Comparison of ENCODE assay signal across 8 mouse cellular contexts in genomic region chr4:116627359-116627716, GRCm38 (mm10). TPM values are rescaled to one million over a fixed set of nuclear protein-coding genes. Genes with fewer than 3 reads are reported as not detected.
DNase-seq lines count a peak whose midpoint lies in the region; ATAC-seq and TF ChIP-seq lines count a peak whose summit lies in the region.

No protein-coding gene starts in this region.

- intact Hi-C loops in heart, postnatal 25 days (cut with DNase I), result no loop called here

- peaks cover 34% of the 10 kb centered on the region for H3K79me2 ChIP-seq in MEL (ENCODE audit: control insufficient read depth, insufficient read depth, low read length, poor library complexity)

- peak; percentile 94 for DNase-seq in MEL (ENCODE audit: low read depth, low spot score)
- peak; percentile 89 to 90 for DNase-seq in cerebellum, adult 18-20 months
- DNase-seq in heart, postnatal 25 days (ENCODE audit: low spot score), result peak; percentile 84
- peak; percentile 92 for DNase-seq in layer of hippocampus, adult 11-12 months (ENCODE audit: low spot score)
- DNase-seq in liver, postnatal 0 days, result peak; percentile 93
- DNase-seq in testis, postnatal 14 days (ENCODE audit: low spot score), result peak; percentile 93

- no peaks in the 10 kb centered on the region for H3K9me3 ChIP-seq in MEL (replicated peaks; ENCODE audit: insufficient read depth, low read length)
- H3K9me3 ChIP-seq in forebrain, embryonic 16.5 days (ENCODE audit: control insufficient read depth, low read length), result no peaks in the 10 kb centered on the region
- H3K9me3 ChIP-seq in liver, postnatal 0 days (ENCODE audit: low read length), result no peaks in the 10 kb centered on the region
- H3K9me3 ChIP-seq in neural tube, embryonic 13.5 days, result no peaks in the 10 kb centered on the region

- WGBS in forebrain, embryonic 16.5 days, result under 1% methylated on average over 13 of the region's 13 CpGs
- under 1% methylated on average over 13 of the region's 13 CpGs for WGBS in liver, postnatal 0 days (ENCODE audit: insufficient replicate concordance)
- under 1% methylated on average over 13 of the region's 13 CpGs for WGBS in neural tube, embryonic 13.5 days

- peaks cover 7 to 16% of the 10 kb centered on the region in 2 experiments for H3K36me3 ChIP-seq in MEL (ENCODE audit: control insufficient read depth in 1 of 2, insufficient read depth in 2 of 2, low read length in 2 of 2)
- no peaks in the 10 kb centered on the region for H3K36me3 ChIP-seq in forebrain, embryonic 16.5 days (ENCODE audit: control insufficient read depth, insufficient read depth)
- H3K36me3 ChIP-seq in liver, postnatal 0 days (replicated peaks; ENCODE audit: insufficient read depth, low read length), result 0 out of 2 replicates have a peak, but pooled peaks cover 5% of the 10 kb centered on the region
- peaks cover 12% of the 10 kb centered on the region for H3K36me3 ChIP-seq in neural tube, embryonic 13.5 days

- peak overlapping the region; percentile 56 for H3K4me2 ChIP-seq in forebrain, embryonic 16.5 days (ENCODE audit: low read length)
- H3K4me2 ChIP-seq in liver, postnatal 0 days (ENCODE audit: low read depth, low read length), result peak overlapping the region; percentile 97
- peak overlapping the region; percentile 78 for H3K4me2 ChIP-seq in neural tube, embryonic 13.5 days

- peak overlapping the region; percentile 77 to 98 for H3K4me3 ChIP-seq in MEL (ENCODE audit: control insufficient read depth in 1 of 2, insufficient read depth in 1 of 2, low read depth in 2 of 2, low read length in 2 of 2)
- peak overlapping the region; percentile 92 for H3K4me3 ChIP-seq in forebrain, embryonic 16.5 days (replicated peaks; ENCODE audit: low read length)
- peak overlapping the region; percentile 98 for H3K4me3 ChIP-seq in liver, postnatal 0 days (ENCODE audit: low read depth, low read length)
- H3K4me3 ChIP-seq in neural tube, embryonic 13.5 days, result peak overlapping the region; percentile 94

- TF ChIP-seq RAD21 in MEL (IDR thresholded peaks at IDR 0.05; ENCODE audit: low read depth, low read length), result no peak

- peaks cover 2 to 4% of the 10 kb centered on the region in 2 experiments; a peak in 1 of 4 replicates for H3K4me1 ChIP-seq in MEL (ENCODE audit: control insufficient read depth in 1 of 2, insufficient read depth in 2 of 2, low read length in 2 of 2)
- H3K4me1 ChIP-seq in forebrain, embryonic 16.5 days (replicated peaks; ENCODE audit: control insufficient read depth, insufficient read depth, low read length), result peaks cover 16% of the 10 kb centered on the region
- peaks cover 16% of the 10 kb centered on the region for H3K4me1 ChIP-seq in liver, postnatal 0 days (ENCODE audit: insufficient read depth)
- H3K4me1 ChIP-seq in neural tube, embryonic 13.5 days (replicated peaks), result peaks cover 26% of the 10 kb centered on the region

- peak overlapping the region; percentile 84 for H3K27ac ChIP-seq in MEL (ENCODE audit: control insufficient read depth, low read depth, low read length)
- H3K27ac ChIP-seq in forebrain, embryonic 16.5 days (ENCODE audit: low read length), result peak overlapping the region; percentile 96
- H3K27ac ChIP-seq in liver, postnatal 0 days (ENCODE audit: low read depth), result peak overlapping the region; percentile 94
- H3K27ac ChIP-seq in neural tube, embryonic 13.5 days (replicated peaks), result peak overlapping the region; percentile 96

- H3K9ac ChIP-seq in MEL (ENCODE audit: control insufficient read depth, low read depth, low read length, poor library complexity, severe bottlenecking), result peak overlapping the region; percentile 95
- H3K9ac ChIP-seq in forebrain, embryonic 16.5 days (replicated peaks; ENCODE audit: low read depth, low read length), result peak overlapping the region; percentile 76
- H3K9ac ChIP-seq in liver, postnatal 0 days (replicated peaks), result peak overlapping the region; percentile 96
- peak overlapping the region; percentile 89 for H3K9ac ChIP-seq in neural tube, embryonic 13.5 days

- no peak for TF ChIP-seq CTCF in MEL (IDR thresholded peaks at IDR 0.05 in 2 of 3, conservative IDR thresholded peaks at IDR 0.05 in 1 of 3; ENCODE audit: control insufficient read depth in 1 of 3, insufficient read depth in 1 of 3, low read depth in 2 of 3, low read length in 3 of 3, poor library complexity in 1 of 3, severe bottlenecking in 1 of 3)
- TF ChIP-seq CTCF in liver, postnatal 0 days (IDR thresholded peaks at IDR 0.05; ENCODE audit: low read depth), result 0 out of 2 replicates have a peak, but pooled peaks have one; percentile 0

- peak; percentile 99 for TF ChIP-seq POLR2A in MEL (IDR thresholded peaks at IDR 0.05; ENCODE audit: control insufficient read depth in 1 of 2, insufficient read depth in 1 of 2, low read depth in 1 of 2, low read length in 2 of 2, poor library complexity in 1 of 2)

- peak; percentile 93 for ATAC-seq in forebrain, embryonic 16.5 days
- ATAC-seq in liver, postnatal 0 days, result peak; percentile 89
- ATAC-seq in neural tube, embryonic 13.5 days (ENCODE audit: low read depth), result peak; percentile 95

- no peak for TF ChIP-seq EP300 in MEL (IDR thresholded peaks at IDR 0.05; ENCODE audit: low read depth in 1 of 2, low read length in 2 of 2)
- TF ChIP-seq EP300 in liver, postnatal 0 days (IDR thresholded peaks at IDR 0.05; ENCODE audit: low read depth), result 0 out of 2 replicates have a peak, but pooled peaks have one; percentile 25

- no peaks in the 10 kb centered on the region for H3K27me3 ChIP-seq in MEL (ENCODE audit: control insufficient read depth in 1 of 2, insufficient read depth in 2 of 2, low read length in 2 of 2)
- H3K27me3 ChIP-seq in forebrain, embryonic 16.5 days (replicated peaks; ENCODE audit: control insufficient read depth, insufficient read depth, low read length), result no peaks in the 10 kb centered on the region
- no peaks in the 10 kb centered on the region for H3K27me3 ChIP-seq in liver, postnatal 0 days (ENCODE audit: insufficient read depth, low read length)
- no peaks in the 10 kb centered on the region for H3K27me3 ChIP-seq in neural tube, embryonic 13.5 days

TF ChIP-seq in MEL, 35 proteins besides CTCF, POLR2A, EP300 and RAD21 (continues in another document):
- TF ChIP-seq NELFE (IDR thresholded peaks at IDR 0.05; ENCODE audit: low read depth, low read length), result peak; percentile 100
- TF ChIP-seq POLR2AphosphoS2 (IDR thresholded peaks at IDR 0.05; ENCODE audit: low read length), result peak; percentile 95
- TF ChIP-seq CHD1 (IDR thresholded peaks at IDR 0.05; ENCODE audit: low read depth, low read length), result no peak
- peak; percentile 98 for TF ChIP-seq ZMIZ1 (IDR thresholded peaks at IDR 0.05; ENCODE audit: low read depth, low read length)
- no peak for TF ChIP-seq JUND (IDR thresholded peaks at IDR 0.05; ENCODE audit: low read depth, low read length)
- no peak for TF ChIP-seq GABPA (IDR thresholded peaks at IDR 0.05; ENCODE audit: low read depth, low read length)
- TF ChIP-seq ZKSCAN1 (IDR thresholded peaks at IDR 0.05; ENCODE audit: low read depth, low read length), result no peak
- no peak for TF ChIP-seq TAL1 (IDR thresholded peaks at IDR 0.05; ENCODE audit: low read length)
- TF ChIP-seq MEF2A (IDR thresholded peaks at IDR 0.05; ENCODE audit: extremely low read depth, insufficient replicate concordance, low read depth, low read length, poor library complexity, severe bottlenecking), result no peak
- TF ChIP-seq SMC3 (IDR thresholded peaks at IDR 0.05; ENCODE audit: low read depth, low read length), result no peak
- no peak for TF ChIP-seq E2F4 (IDR thresholded peaks at IDR 0.05; ENCODE audit: borderline replicate concordance, low read depth, low read length)
- TF ChIP-seq ZC3H11A (IDR thresholded peaks at IDR 0.05; ENCODE audit: low read depth, low read length), result no peak
- no peak for TF ChIP-seq RCOR1 (IDR thresholded peaks at IDR 0.05; ENCODE audit: low read depth, low read length)
- no peak for TF ChIP-seq MAFK (IDR thresholded peaks at IDR 0.05; ENCODE audit: borderline replicate concordance, low read depth, low read length)

RNA-seq across cellular contexts. Expression of gene Nasp, which starts 0.4 kb away (rescaled TPM):
- total RNA-seq in MEL (2012; rRNA removed), result 133 and 159 TPM in 2 replicates
- 100 to 1,000 TPM in 1 of 2 experiments, not detected in 1; 174 TPM for polyA plus RNA-seq in MEL (2012; ENCODE audit: insufficient read depth in 1 of 2, insufficient read length in 2 of 2, low read depth in 1 of 2, low replicate concordance in 2 of 2, missing spikeins in 1 of 2)
- 127 and 131 TPM in 2 replicates for polyA plus RNA-seq in forebrain, embryonic 16.5 days (2015; fragmentation: Nextera tagmentation; extraction: Ambion mirVana)
- total RNA-seq in heart, postnatal 25 days (2021), result 10 to 100 TPM; 21.1 to 24.6 TPM
- 30.0 and 30.6 TPM in 2 replicates for polyA plus RNA-seq in liver, postnatal 0 days (2015; fragmentation: Nextera tagmentation; extraction: Ambion mirVana)
- 89.8 and 96.9 TPM in 2 replicates for polyA plus RNA-seq in neural tube, embryonic 13.5 days (2015; fragmentation: Nextera tagmentation; extraction: Ambion mirVana)

RNA-seq across cellular contexts. Expression of gene Akr1a1, which starts 24.1 kb away (rescaled TPM):
- 258 and 281 TPM in 2 replicates for total RNA-seq in MEL (2012; rRNA removed)
- polyA plus RNA-seq in MEL (2012; ENCODE audit: insufficient read depth in 1 of 2, insufficient read length in 2 of 2, low read depth in 1 of 2, low replicate concordance in 2 of 2, missing spikeins in 1 of 2), result 100 to 1,000 TPM in 1 of 2 experiments, not detected in 1; 358 TPM
- polyA plus RNA-seq in forebrain, embryonic 16.5 days (2015; fragmentation: Nextera tagmentation; extraction: Ambion mirVana), result 794 and 796 TPM in 2 replicates
- total RNA-seq in heart, postnatal 25 days (2021), result 100 to 1,000 TPM; 277 to 278 TPM
- polyA plus RNA-seq in liver, postnatal 0 days (2015; fragmentation: Nextera tagmentation; extraction: Ambion mirVana), result 320 and 321 TPM in 2 replicates
- polyA plus RNA-seq in neural tube, embryonic 13.5 days (2015; fragmentation: Nextera tagmentation; extraction: Ambion mirVana), result 689 and 718 TPM in 2 replicates

RNA-seq across cellular contexts. Expression of gene Ccdc17, which starts 30.9 kb away (rescaled TPM):
- total RNA-seq in MEL (2012; rRNA removed), result 1.0 and 1.2 TPM in 2 replicates
- polyA plus RNA-seq in MEL (2012; ENCODE audit: insufficient read depth in 1 of 2, insufficient read length in 2 of 2, low read depth in 1 of 2, low replicate concordance in 2 of 2, missing spikeins in 1 of 2), result 1 to 10 TPM in 1 of 2 experiments, not detected in 1; 1.5 TPM
- 1.9 and 3.6 TPM in 2 replicates for polyA plus RNA-seq in forebrain, embryonic 16.5 days (2015; fragmentation: Nextera tagmentation; extraction: Ambion mirVana)
- 1 to 10 TPM; 3.0 to 4.2 TPM for total RNA-seq in heart, postnatal 25 days (2021)
- polyA plus RNA-seq in liver, postnatal 0 days (2015; fragmentation: Nextera tagmentation; extraction: Ambion mirVana), result 2.9 TPM in 2 replicates
- polyA plus RNA-seq in neural tube, embryonic 13.5 days (2015; fragmentation: Nextera tagmentation; extraction: Ambion mirVana), result 4.3 and 4.7 TPM in 2 replicates

RNA-seq across cellular contexts. Expression of gene Prdx1, which starts 58.0 kb away (rescaled TPM):
- 223 and 307 TPM in 2 replicates for total RNA-seq in MEL (2012; rRNA removed)
- polyA plus RNA-seq in MEL (2012; ENCODE audit: insufficient read depth in 1 of 2, insufficient read length in 2 of 2, low read depth in 1 of 2, low replicate concordance in 2 of 2, missing spikeins in 1 of 2), result 100 to 1,000 TPM in 1 of 2 experiments, not detected in 1; 416 TPM
- polyA plus RNA-seq in forebrain, embryonic 16.5 days (2015; fragmentation: Nextera tagmentation; extraction: Ambion mirVana), result 455 and 488 TPM in 2 replicates
- total RNA-seq in heart, postnatal 25 days (2021), result 100 to 1,000 TPM; 429 to 473 TPM
- polyA plus RNA-seq in liver, postnatal 0 days (2015; fragmentation: Nextera tagmentation; extraction: Ambion mirVana), result 2,167 and 2,192 TPM in 2 replicates
- 505 and 512 TPM in 2 replicates for polyA plus RNA-seq in neural tube, embryonic 13.5 days (2015; fragmentation: Nextera tagmentation; extraction: Ambion mirVana)

Comparison
In these comparisons a context has a peak if more than half of its experiments do, and no peak if none do; other contexts are left out.
1. Peak in every context shown above with its lines: DNase-seq, ATAC-seq, H3K4me3 ChIP-seq and H3K27ac ChIP-seq.